Mouse (Mus musculus) heart, postnatal 0 days (tissue): Measurements from ENCODE around the gene Lmntd1.

ENCODE experiments used
- CTCF ChIP-seq: IDR thresholded peaks from 2 replicates; pipeline ENCODE4 v1.5.1; 2016; ENCODE audit warnings: antibody characterized with exemption, control low read depth, low read depth
- EP300 ChIP-seq: IDR thresholded peaks from 2 replicates; pipeline ENCODE4 v1.6.1; 2016; ENCODE audit warnings: antibody characterized with exemption, low read depth

DNA sequence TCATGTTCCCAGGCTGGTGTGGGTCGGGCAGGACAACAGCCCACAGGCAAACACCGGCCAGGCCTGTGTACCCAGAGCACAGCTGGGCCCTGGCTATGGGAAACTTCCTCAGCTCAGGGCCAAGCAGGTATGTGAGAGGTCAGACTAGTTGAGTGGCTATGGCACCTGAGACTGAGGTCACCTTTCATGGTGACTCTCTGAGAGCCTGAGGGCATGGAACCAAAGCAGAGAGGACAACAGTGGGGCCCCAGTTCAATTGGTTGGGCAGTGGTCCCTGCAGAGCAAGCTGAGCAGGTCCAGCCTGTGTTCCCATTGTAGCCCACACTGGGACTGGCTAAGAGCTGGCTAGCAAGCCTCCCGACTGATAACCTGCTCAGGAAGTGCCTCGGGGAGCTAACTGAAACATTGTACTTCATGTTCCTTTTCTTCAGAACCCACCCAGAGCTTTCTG is 135.3 kb downstream of the Lmntd1 start:
- TF ChIP-seq EP300 (no peak), CTCF (no peak)
